Mouse (Mus musculus): Measurements from ENCODE around the gene Zfp592. TPM values are rescaled to one million over a fixed set of nuclear protein-coding genes. Genes with fewer than 3 reads are reported as not detected.
"Not testable (repeated sequence)": the region's sequence is repeated elsewhere in the genome, so short reads cannot be mapped to it uniquely, and the experiment has no call there.

Gene Zfp592
- polyA plus RNA-seq, 1 experiment from 2014 or later, result 9.9 TPM

- not testable (repeated sequence) for H3K9me3 ChIP-seq (replicated peaks); H3K4me1 ChIP-seq; ATAC-seq (ENCODE audit: low FRiP score); H3K4me3 ChIP-seq (replicated peaks); H3K27me3 ChIP-seq (replicated peaks); H3K36me3 ChIP-seq; H3K9ac ChIP-seq (replicated peaks); H3K4me2 ChIP-seq; H3K27ac ChIP-seq (replicated peaks)
- WGBS, result 86% methylated on average over 4 of the region's 4 CpGs
Observed at GRCm38 (mm10) chr7:80972920-80973637, 20.4 kb upstream of the Zfp592 start.

- 70% methylated on average over 3 of the region's 3 CpGs for WGBS
- not testable (repeated sequence) for ATAC-seq (ENCODE audit: low FRiP score)
Observed at GRCm38 (mm10) chr7:80973638-80974015, 19.9 kb upstream of the Zfp592 start.

GRCm38 (mm10) chr7:80980566-80980965, 12.9 kb upstream of the Zfp592 start:
- Histone ChIP-seq H3K4me2 (no peak overlapping the region), H3K27me3 (replicated peaks) (no peaks in the 10 kb centered on the region), H3K4me1 (no peaks in the 10 kb centered on the region), H3K36me3 (no peaks in the 10 kb centered on the region), H3K9ac (replicated peaks) (no peak overlapping the region), H3K9me3 (replicated peaks) (no peaks in the 10 kb centered on the region), H3K27ac (replicated peaks) (no peak overlapping the region), H3K4me3 (replicated peaks) (no peak overlapping the region)
- ATAC-seq (ENCODE audit: low FRiP score), result no peak
- WGBS, result 88% methylated on average over 11 of the region's 11 CpGs

More at GRCm38 (mm10) chr7:80973638-80974015, 19.9 kb upstream of the Zfp592 start:
- H3K27ac ChIP-seq (replicated peaks); H3K36me3 ChIP-seq; H3K4me3 ChIP-seq (replicated peaks); H3K4me2 ChIP-seq; H3K4me1 ChIP-seq; H3K9ac ChIP-seq (replicated peaks); H3K27me3 ChIP-seq (replicated peaks); H3K9me3 ChIP-seq (replicated peaks): not testable (repeated sequence)

GRCm38 (mm10) chr7:80986458-80987187, 6.9 kb upstream of the Zfp592 start:
- WGBS, result 63% methylated on average over 6 of the region's 6 CpGs
- H3K9ac ChIP-seq (replicated peaks), result no peak overlapping the region
- ATAC-seq (ENCODE audit: low FRiP score), result no peak
- H3K4me2 ChIP-seq, result no peak overlapping the region
- H3K4me1 ChIP-seq, result peaks cover 5% of the 10 kb centered on the region
- H3K36me3 ChIP-seq, result no peaks in the 10 kb centered on the region
- no peak overlapping the region for H3K27ac ChIP-seq (replicated peaks)
- no peaks in the 10 kb centered on the region for H3K9me3 ChIP-seq (replicated peaks)
- no peak overlapping the region for H3K4me3 ChIP-seq (replicated peaks)
- no peaks in the 10 kb centered on the region for H3K27me3 ChIP-seq (replicated peaks)

GRCm38 (mm10) chr7:80987805-80988625, 5.5 kb upstream of the Zfp592 start:
- Histone ChIP-seq H3K4me1 (peaks cover 15% of the 10 kb centered on the region), H3K27ac (replicated peaks) (no peak overlapping the region), H3K36me3 (no peaks in the 10 kb centered on the region), H3K4me2 (no peak overlapping the region), H3K27me3 (replicated peaks) (no peaks in the 10 kb centered on the region), H3K4me3 (replicated peaks) (no peak overlapping the region), H3K9ac (replicated peaks) (no peak overlapping the region), H3K9me3 (replicated peaks) (no peaks in the 10 kb centered on the region)
- no peak for ATAC-seq (ENCODE audit: low FRiP score)
- WGBS, result 78% methylated on average over 4 of the region's 4 CpGs

- no peak overlapping the region for H3K27ac ChIP-seq (replicated peaks)
- WGBS, result 95% methylated on average over 6 of the region's 6 CpGs
- H3K27me3 ChIP-seq (replicated peaks), result no peaks in the 10 kb centered on the region
- peaks cover 26% of the 10 kb centered on the region for H3K4me1 ChIP-seq
- H3K9ac ChIP-seq (replicated peaks), result no peak overlapping the region
- no peak overlapping the region for H3K4me2 ChIP-seq
- no peak overlapping the region for H3K4me3 ChIP-seq (replicated peaks)
- no peaks in the 10 kb centered on the region for H3K36me3 ChIP-seq
- no peak for ATAC-seq (ENCODE audit: low FRiP score)
- no peaks in the 10 kb centered on the region for H3K9me3 ChIP-seq (replicated peaks)
Observed at GRCm38 (mm10) chr7:80990276-80990675, 3.2 kb upstream of the Zfp592 start.

GRCm38 (mm10) chr7:80991589-80991988, 1.9 kb upstream of the Zfp592 start:
- H3K4me3 ChIP-seq (replicated peaks), result no peak overlapping the region
- ATAC-seq (ENCODE audit: low FRiP score), result no peak
- peak overlapping the region; percentile 66; the same call in 1 of the 2 replicates for H3K4me2 ChIP-seq
- H3K9me3 ChIP-seq (replicated peaks), result no peaks in the 10 kb centered on the region
- H3K27me3 ChIP-seq (replicated peaks), result no peaks in the 10 kb centered on the region
- 90% methylated on average over 5 of the region's 5 CpGs for WGBS
- no peak overlapping the region for H3K9ac ChIP-seq (replicated peaks)
- H3K27ac ChIP-seq (replicated peaks), result no peak overlapping the region
- peaks cover 36% of the 10 kb centered on the region for H3K4me1 ChIP-seq
- H3K36me3 ChIP-seq, result no peaks in the 10 kb centered on the region

GRCm38 (mm10) chr7:80992063-80992462, 1.4 kb upstream of the Zfp592 start:
- H3K9me3 ChIP-seq (replicated peaks), result no peaks in the 10 kb centered on the region
- H3K4me3 ChIP-seq (replicated peaks), result peak overlapping the region; percentile 97
- no peaks in the 10 kb centered on the region for H3K36me3 ChIP-seq
- H3K27me3 ChIP-seq (replicated peaks), result no peaks in the 10 kb centered on the region
- H3K4me2 ChIP-seq, result peak overlapping the region; percentile 66
- peak overlapping the region; percentile 93 for H3K27ac ChIP-seq (replicated peaks)
- H3K4me1 ChIP-seq, result peaks cover 36% of the 10 kb centered on the region
- 83% methylated on average over 6 of the region's 6 CpGs for WGBS
- no peak for ATAC-seq (ENCODE audit: low FRiP score)
- peak overlapping the region; percentile 99 for H3K9ac ChIP-seq (replicated peaks)

GRCm38 (mm10) chr7:80992631-80992979, 876 bp upstream of the Zfp592 start:
- Histone ChIP-seq H3K27me3 (replicated peaks) (no peaks in the 10 kb centered on the region), H3K27ac (replicated peaks) (peak overlapping the region; percentile 93), H3K9ac (replicated peaks) (peak overlapping the region; percentile 99), H3K4me3 (replicated peaks) (peak overlapping the region; percentile 97), H3K36me3 (no peaks in the 10 kb centered on the region), H3K4me2 (peak overlapping the region; percentile 66), H3K4me1 (peaks cover 41% of the 10 kb centered on the region), H3K9me3 (replicated peaks) (no peaks in the 10 kb centered on the region)
- 1% methylated on average over 12 of the region's 12 CpGs for WGBS
- 0 out of 2 replicates have a peak, but pooled peaks have one; percentile 13 for ATAC-seq (ENCODE audit: low FRiP score)

- under 1% methylated on average over 44 of the region's 58 CpGs for WGBS
- Histone ChIP-seq H3K27ac (replicated peaks) (peak overlapping the region; percentile 93), H3K9ac (replicated peaks) (peak overlapping the region; percentile 99), H3K4me1 (peaks cover 43% of the 10 kb centered on the region), H3K36me3 (no peaks in the 10 kb centered on the region), H3K9me3 (replicated peaks) (no peaks in the 10 kb centered on the region), H3K27me3 (replicated peaks) (no peaks in the 10 kb centered on the region), H3K4me2 (peak overlapping the region; percentile 66), H3K4me3 (replicated peaks) (peak overlapping the region; percentile 97)
- ATAC-seq (ENCODE audit: low FRiP score), result peak; percentile 82
Observed at GRCm38 (mm10) chr7:80993834-80994662, 567 bp downstream of the Zfp592 start.

- H3K4me2 ChIP-seq, result peak overlapping the region; percentile 66
- H3K4me1 ChIP-seq, result peaks cover 43% of the 10 kb centered on the region
- WGBS, result 25% methylated on average over 6 of the region's 6 CpGs
- H3K9me3 ChIP-seq (replicated peaks), result no peaks in the 10 kb centered on the region
- H3K36me3 ChIP-seq, result no peaks in the 10 kb centered on the region
- H3K27me3 ChIP-seq (replicated peaks), result no peaks in the 10 kb centered on the region
- ATAC-seq (ENCODE audit: low FRiP score), result no peak
- peak overlapping the region; percentile 97 for H3K4me3 ChIP-seq (replicated peaks)
- H3K27ac ChIP-seq (replicated peaks), result peak overlapping the region; percentile 93
- H3K9ac ChIP-seq (replicated peaks), result peak overlapping the region; percentile 99
Observed at GRCm38 (mm10) chr7:80994663-80995005, 1.2 kb downstream of the Zfp592 start.

Data from neural tube, embryonic 15.5 days (tissue).